Mouse (Mus musculus): ENCODE results near the gene Dpm3.

- TF ChIP-seq POLR2A (IDR thresholded peaks at IDR 0.05; ENCODE audit: low read depth, low read length) (no peak), CTCF (IDR thresholded peaks at IDR 0.05; ENCODE audit: extremely low read depth, insufficient read length, insufficient replicate concordance, low read depth, low read length) (no peak)
Measured at GRCm38 (mm10) chr3:89262417-89262816, 3.3 kb downstream of the Dpm3 start.

Measured in small intestine, adult 2 months (tissue).